Mouse (Mus musculus) midbrain, postnatal 0 days (tissue): ENCODE measurements around the gene Rap1gap. TPM values are rescaled to one million over a fixed set of nuclear protein-coding genes. Genes with fewer than 3 reads are reported as not detected.

Experiments used
- ATAC-seq: fragments of 200-750 bp; cut with Nextera tagmentation; 2 replicates; pipeline ENCODE4 v1.8.0; 2017; ENCODE audit warnings: moderate number of reproducible peaks, mild to moderate bottlenecking, moderate TSS enrichment, moderate library complexity; ENCODE audit not compliant: low FRiP score
- DNase-seq: peaks from one replicate; pipeline ENCODE4 v3.0.0-alpha.2; 2015; ENCODE audit warnings: low spot score
- H3K27ac ChIP-seq: fragments of 300-500 bp; sonication (generic); 2 replicates; pipeline ENCODE4 v1.5.1; 2014; ENCODE audit warnings: low read depth, mild to moderate bottlenecking, low read length, mixed read lengths
- H3K27me3 ChIP-seq: fragments of 300-500 bp; sonication (generic); 2 replicates; pipeline ENCODE4 v1.6.1; 2014; ENCODE audit warnings: low read length, control low read depth, mixed read lengths; ENCODE audit not compliant: insufficient read depth
- H3K36me3 ChIP-seq: fragments of 300-500 bp; sonication (generic); 2 replicates; pipeline ENCODE4 v1.6.1; 2014; ENCODE audit warnings: low read length, control low read depth, mixed read lengths; ENCODE audit not compliant: insufficient read depth
- H3K4me1 ChIP-seq: fragments of 300-500 bp; sonication (generic); 2 replicates; pipeline ENCODE4 v1.6.1; 2014; ENCODE audit warnings: mild to moderate bottlenecking, control low read depth, antibody characterized with exemption, low read length, mixed read lengths; ENCODE audit not compliant: insufficient read depth
- H3K4me2 ChIP-seq: fragments of 300-500 bp; sonication (generic); 2 replicates; pipeline ENCODE4 v1.6.1; 2014; ENCODE audit warnings: low read depth, mild to moderate bottlenecking, low read length, mixed read lengths; ENCODE audit not compliant: poor library complexity, severe bottlenecking
- H3K4me3 ChIP-seq: fragments of 300-500 bp; sonication (generic); 2 replicates; pipeline ENCODE4 v1.5.1; 2014; ENCODE audit warnings: low read depth, mild to moderate bottlenecking, low read length, moderate library complexity
- H3K9ac ChIP-seq: fragments of 300-500 bp; sonication (generic); replicated peaks from 2 replicates; pipeline ENCODE4 v1.6.1; 2014; ENCODE audit warnings: mild to moderate bottlenecking, low read length, moderate library complexity, mixed read lengths; ENCODE audit not compliant: poor library complexity, severe bottlenecking
- H3K9me3 ChIP-seq: fragments of 300-500 bp; sonication (generic); 2 replicates; pipeline ENCODE4 v1.6.1; 2016; ENCODE audit warnings: low read length, control low read depth
- CTCF ChIP-seq: IDR thresholded peaks from 2 replicates; pipeline ENCODE4 v1.5.1; 2016; ENCODE audit warnings: antibody characterized with exemption, mild to moderate bottlenecking
- WGBS: fragments of 180-500 bp; shearing (Covaris S2); extraction: QIAGEN DNeasy Blood & Tissue Kit; methylation state at CpG from one replicate; pipeline ENCODE4 v1.1.7; 2014; 5-methylcytosine and 5-hydroxymethylcytosine counted together
- polyA plus RNA-seq: library from polyadenylated mRNA; unstranded; fragments of >200 nt; fragmentation: Nextera tagmentation; extraction: Ambion mirVana; gene quantifications from 2 replicates; pipeline ENCODE4 v1.2.1, GENCODE M21; 2015
- total RNA-seq: library from RNA; depleted of rRNA; stranded (reverse); fragments of >200 nt; gene quantifications from 2 replicates; pipeline ENCODE4 v1.2.3, GENCODE M21; 2014

The Rap1gap gene
- total and polyA plus RNA-seq, 2 experiments from 2014 or later, result 115 to 270 TPM

DNA sequence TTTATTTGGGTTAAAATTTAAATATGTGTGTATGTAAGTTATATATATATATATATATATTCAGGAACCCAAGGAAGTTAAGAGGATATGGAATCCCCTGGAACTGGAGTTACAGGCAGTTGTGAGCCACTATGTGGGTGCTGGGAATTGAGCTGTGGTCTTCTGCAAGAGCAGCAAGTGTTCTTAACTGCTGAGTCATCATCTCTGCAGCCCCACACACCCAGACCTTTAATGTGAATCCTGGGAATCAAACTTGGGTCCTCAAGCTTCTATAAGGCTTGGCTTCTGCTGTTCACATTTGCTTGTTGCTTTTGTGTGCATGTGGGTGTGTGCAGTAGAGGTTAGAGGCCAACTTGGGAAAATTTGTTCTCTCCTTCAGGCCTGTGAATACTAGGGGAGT is 18.3 kb upstream of the Rap1gap start:
- H3K4me3 ChIP-seq, result no peak overlapping the region
- no peak overlapping the region for H3K4me2 ChIP-seq
- DNase-seq, result no peak
- H3K9ac ChIP-seq, result no peak overlapping the region
- no peaks in the 10 kb centered on the region for H3K27me3 ChIP-seq
- H3K9me3 ChIP-seq, result no peaks in the 10 kb centered on the region
- peaks cover 54% of the 10 kb centered on the region for H3K36me3 ChIP-seq
- TF ChIP-seq CTCF, result no peak
- no peaks in the 10 kb centered on the region for H3K4me1 ChIP-seq
- no peak overlapping the region for H3K27ac ChIP-seq
- ATAC-seq, result no peak

DNA sequence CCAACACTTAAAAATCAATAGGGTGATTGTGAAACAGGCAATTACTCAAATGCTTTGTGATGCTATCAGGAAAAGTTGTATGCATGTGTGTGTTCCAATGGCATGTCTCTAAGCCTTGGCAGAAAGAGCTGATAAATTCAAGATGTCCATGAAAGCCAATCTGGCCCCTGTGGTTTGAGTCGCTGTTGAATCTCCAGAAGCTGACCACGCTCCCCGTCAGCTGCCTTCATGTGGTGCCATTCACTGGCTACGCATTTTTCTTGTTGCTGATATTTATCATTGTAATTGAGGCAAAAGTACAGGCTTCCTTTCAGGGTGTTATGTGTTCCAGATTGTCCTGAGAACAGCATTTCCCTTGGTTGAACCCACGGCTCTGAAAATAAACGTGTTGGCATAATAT is 16.9 kb upstream of the Rap1gap start:
- Histone ChIP-seq H3K27ac (no peak overlapping the region), H3K36me3 (peaks cover 62% of the 10 kb centered on the region), H3K9me3 (no peaks in the 10 kb centered on the region), H3K4me2 (no peak overlapping the region), H3K4me1 (no peaks in the 10 kb centered on the region), H3K9ac (no peak overlapping the region), H3K27me3 (no peaks in the 10 kb centered on the region), H3K4me3 (no peak overlapping the region)
- DNase-seq (no peak), ATAC-seq (no peak)
- WGBS, result 78% methylated on average over 6 of the region's 6 CpGs
- TF ChIP-seq CTCF, result no peak

DNA sequence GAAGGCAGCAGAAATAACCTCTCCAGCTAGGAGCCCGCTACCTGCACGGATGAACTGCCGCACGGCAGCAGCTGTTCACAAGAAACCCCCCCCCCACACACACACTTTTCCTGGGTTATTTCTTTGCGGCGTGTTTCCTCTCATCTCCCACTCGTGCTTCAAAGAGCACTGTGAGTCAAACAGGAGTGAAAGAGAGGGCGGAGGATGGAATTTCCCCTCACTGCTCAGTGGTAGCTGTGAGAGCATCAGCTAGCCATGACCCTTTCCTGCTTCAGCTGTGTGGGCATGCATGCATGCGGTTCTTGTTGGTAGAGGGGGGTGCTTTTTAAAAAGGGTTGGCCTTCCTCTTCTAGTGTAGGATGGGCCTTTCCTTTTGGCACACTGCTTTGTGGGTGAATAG is 16.3 kb upstream of the Rap1gap start:
- no peak for ATAC-seq
- TF ChIP-seq CTCF, result no peak
- Histone ChIP-seq H3K36me3 (peaks cover 65% of the 10 kb centered on the region), H3K4me2 (no peak overlapping the region), H3K9me3 (no peaks in the 10 kb centered on the region), H3K9ac (no peak overlapping the region), H3K4me3 (no peak overlapping the region), H3K27me3 (no peaks in the 10 kb centered on the region), H3K4me1 (no peaks in the 10 kb centered on the region), H3K27ac (no peak overlapping the region)
- 85% methylated on average over 9 of the region's 9 CpGs for WGBS
- no peak for DNase-seq

DNA sequence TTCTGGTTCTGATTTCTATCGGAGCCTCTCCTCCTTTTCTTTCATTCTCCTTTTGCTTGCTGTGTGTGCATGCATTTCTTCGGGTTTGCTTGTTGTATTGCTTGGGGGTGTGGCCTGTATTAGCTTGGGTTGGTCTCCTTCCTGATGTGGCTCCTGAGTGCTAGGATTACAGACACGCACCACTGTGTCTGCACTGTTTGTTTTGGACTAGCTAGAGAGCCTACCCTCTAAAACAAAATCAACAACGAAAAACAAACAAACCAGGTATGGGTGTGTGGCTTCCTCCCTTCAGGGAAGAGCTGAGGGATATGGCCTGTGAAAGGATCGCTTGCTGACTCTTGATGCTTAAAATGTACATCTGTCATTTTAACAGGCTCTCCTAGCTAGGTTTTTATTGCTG is 13.6 kb upstream of the Rap1gap start:
- H3K9me3 ChIP-seq, result no peaks in the 10 kb centered on the region
- no peak for DNase-seq
- TF ChIP-seq CTCF, result no peak
- no peak overlapping the region for H3K9ac ChIP-seq
- H3K4me3 ChIP-seq, result no peak overlapping the region
- no peak overlapping the region for H3K4me2 ChIP-seq
- H3K27ac ChIP-seq, result no peak overlapping the region
- 79% methylated on average over 5 of the region's 5 CpGs for WGBS
- no peaks in the 10 kb centered on the region for H3K27me3 ChIP-seq
- ATAC-seq, result no peak
- no peaks in the 10 kb centered on the region for H3K4me1 ChIP-seq
- peaks cover 57% of the 10 kb centered on the region for H3K36me3 ChIP-seq

DNA sequence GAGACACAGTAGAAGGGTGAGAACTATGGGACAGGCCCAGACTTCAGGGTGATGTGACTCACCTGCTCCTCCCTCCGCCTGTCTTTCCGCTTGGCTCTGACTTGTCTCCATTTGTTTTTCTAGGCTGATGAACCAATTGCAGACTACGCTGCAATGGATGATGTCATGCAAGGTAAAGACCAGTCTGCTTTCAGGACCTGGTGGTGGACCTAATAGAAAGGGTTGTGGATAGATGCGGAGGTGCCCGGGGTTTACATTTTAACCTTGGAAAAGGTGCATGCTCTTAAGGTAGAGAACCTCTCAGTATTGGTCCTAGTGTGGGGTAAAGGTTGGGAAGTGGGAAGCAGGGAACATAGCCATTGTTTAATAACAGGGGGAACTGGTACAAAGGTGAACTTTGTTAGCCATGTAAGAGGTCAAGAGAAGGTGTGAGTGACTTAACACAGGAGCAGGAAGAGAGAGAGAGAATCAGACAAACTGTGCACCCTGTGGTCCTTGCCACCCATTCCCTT is 11.6 kb upstream of the Rap1gap start:
- H3K9ac ChIP-seq, result no peak overlapping the region
- no peaks in the 10 kb centered on the region for H3K9me3 ChIP-seq
- H3K36me3 ChIP-seq, result peaks cover 71% of the 10 kb centered on the region
- 95% methylated on average over 5 of the region's 5 CpGs for WGBS
- H3K4me3 ChIP-seq, result no peak overlapping the region
- no peak for TF ChIP-seq CTCF
- no peak overlapping the region for H3K27ac ChIP-seq
- ATAC-seq, result no peak
- no peak for DNase-seq
- H3K4me1 ChIP-seq, result no peaks in the 10 kb centered on the region
- H3K4me2 ChIP-seq, result no peak overlapping the region
- H3K27me3 ChIP-seq, result no peaks in the 10 kb centered on the region

DNA sequence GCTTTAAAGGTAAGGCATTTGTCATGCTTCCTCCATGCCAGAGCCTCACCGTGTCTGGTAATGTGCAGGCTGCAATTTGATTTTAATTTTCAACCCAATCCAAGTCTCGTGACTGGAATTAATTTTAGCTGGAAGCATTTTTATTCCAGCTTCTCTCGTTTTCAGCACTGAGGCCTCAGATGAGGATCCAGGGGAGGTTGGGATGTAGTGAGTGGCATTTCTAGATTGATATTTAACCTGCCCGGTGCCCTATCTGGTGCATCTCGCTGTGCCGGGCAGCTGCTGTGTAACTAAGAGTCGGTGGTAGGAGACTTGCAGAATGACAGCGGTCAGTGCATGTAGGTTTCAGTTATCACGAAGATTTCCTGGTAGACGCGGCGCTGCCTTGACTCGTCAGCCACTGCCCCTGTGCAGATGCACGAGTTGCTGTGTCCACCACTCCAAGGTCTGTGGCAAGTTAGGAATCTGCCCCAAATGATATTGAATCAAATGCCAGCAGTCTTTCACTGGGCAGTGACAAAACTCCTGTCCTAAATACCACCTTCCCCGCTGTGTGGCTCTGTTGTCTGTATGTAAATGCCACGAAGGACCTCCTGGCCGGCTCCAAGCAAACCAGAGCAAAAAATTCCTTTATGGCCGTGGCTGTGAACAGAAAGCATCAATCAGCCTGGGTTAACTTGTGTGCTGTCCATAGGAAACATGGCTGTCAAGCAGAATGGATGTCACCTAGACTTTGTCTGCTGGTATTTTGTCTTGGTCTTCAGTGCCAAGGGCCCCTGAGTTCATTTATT is 9.1 kb upstream of the Rap1gap start:
- H3K4me1 ChIP-seq, result peaks cover 2% of the 10 kb centered on the region; the same call in 1 of the 2 replicates
- 72% methylated on average over 18 of the region's 18 CpGs for WGBS
- no peak overlapping the region for H3K4me2 ChIP-seq
- ATAC-seq, result no peak
- no peaks in the 10 kb centered on the region for H3K27me3 ChIP-seq
- no peaks in the 10 kb centered on the region for H3K9me3 ChIP-seq
- no peak overlapping the region for H3K9ac ChIP-seq
- no peak for TF ChIP-seq CTCF
- H3K27ac ChIP-seq, result no peak overlapping the region
- no peak overlapping the region for H3K4me3 ChIP-seq
- no peak for DNase-seq
- H3K36me3 ChIP-seq, result peaks cover 53% of the 10 kb centered on the region
